Mouse (Mus musculus) C2C12 (cell line): ENCODE results near the gene Pcsk5.

Experiments
- CEBPB ChIP-seq: IDR thresholded peaks from one replicate; pipeline ENCODE4 v1.6.1; 2011; ENCODE audit warnings: low read depth, mild to moderate bottlenecking, control low read depth, moderate library complexity
- CTCF ChIP-seq: IDR thresholded peaks from one replicate; pipeline ENCODE4 v1.5.1; 2011; ENCODE audit not compliant: control insufficient read depth, insufficient read depth, insufficient read length
- MAX ChIP-seq: IDR thresholded peaks from one replicate; pipeline ENCODE4 v1.6.1; 2011; ENCODE audit warnings: mild to moderate bottlenecking, control low read depth
- MYOD1 ChIP-seq: IDR thresholded peaks from one replicate; pipeline ENCODE4 v1.6.1; 2011; ENCODE audit warnings: low read depth; ENCODE audit not compliant: control insufficient read depth, insufficient read length
- MYOG ChIP-seq: IDR thresholded peaks from one replicate; pipeline ENCODE4 v1.6.1; 2011; ENCODE audit not compliant: control insufficient read depth, insufficient read length; ENCODE audit errors: extremely low read depth
- USF1 ChIP-seq: IDR thresholded peaks from one replicate; pipeline ENCODE4 v1.6.1; 2011; ENCODE audit warnings: low read depth, mild to moderate bottlenecking, control low read depth, moderate library complexity

DNA sequence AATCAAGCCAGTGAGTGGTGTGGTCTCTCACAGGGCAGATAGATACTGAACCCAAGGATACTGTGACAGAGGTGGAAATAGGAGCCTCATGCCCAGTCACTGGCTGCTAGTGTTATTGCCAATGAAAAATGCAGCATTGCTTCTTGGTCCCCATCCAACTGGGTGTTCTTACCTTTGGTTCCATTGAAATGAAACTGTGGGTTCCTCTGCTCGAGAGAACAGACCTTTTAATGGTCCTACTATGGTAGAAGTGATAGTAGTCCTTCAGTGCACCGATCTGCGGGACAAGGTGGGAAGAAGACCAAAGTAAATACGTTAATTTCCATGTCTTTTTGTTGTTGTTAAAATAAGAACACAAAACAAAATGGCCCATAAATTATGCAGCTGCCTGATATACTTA is 44.0 kb downstream of the Pcsk5 start:
- TF ChIP-seq CTCF (no peak), USF1 (no peak), MYOD1 (no peak), CEBPB (no peak), MAX (no peak), MYOG (no peak)
